Mouse (Mus musculus) ES-E14 (cell line): ENCODE results near the gene Klf2. TPM values are rescaled to one million over a fixed set of nuclear protein-coding genes. Genes with fewer than 3 reads are reported as not detected.
A peak's percentile ranks its signal among the peaks of the same experiment; 100 is the strongest.

ENCODE experiments used
- DNase-seq: peaks from one replicate; pipeline ENCODE4 v3.0.0-alpha.2; 2013; ENCODE audit warnings: low read depth, low spot score
- H3K27ac ChIP-seq: 2 replicates; pipeline ENCODE4 v1.5.1; 2012; ENCODE audit warnings: low read depth, mild to moderate bottlenecking, low read length, moderate library complexity, mixed read lengths; ENCODE audit not compliant: poor library complexity, insufficient read depth, severe bottlenecking
- H3K36me3 ChIP-seq: 2 replicates; pipeline ENCODE4 v1.6.1; 2012; ENCODE audit warnings: mild to moderate bottlenecking, low read length, moderate library complexity, mixed read lengths; ENCODE audit not compliant: control insufficient read depth, poor library complexity, insufficient read depth, severe bottlenecking
- H3K4me1 ChIP-seq, 2 experiments: fragments of 150-350 bp in 1 of 2; sonication (generic) in 1 of 2; 2 replicates each; pipeline ENCODE4 v1.6.1; 2012; ENCODE audit warnings: low read length in 2 of 2, mild to moderate bottlenecking in 1 of 2, mixed read lengths in 1 of 2; ENCODE audit not compliant: control insufficient read depth in 2 of 2, insufficient read depth in 2 of 2, poor library complexity in 1 of 2
- H3K4me3 ChIP-seq, 2 experiments: fragments of 150-350 bp in 1 of 2; sonication (generic) in 1 of 2; 2 replicates each; pipeline ENCODE4 v1.5.1; 2012; ENCODE audit warnings: low read length in 2 of 2, low read depth in 1 of 2, mild to moderate bottlenecking in 1 of 2, mixed read lengths in 1 of 2; ENCODE audit not compliant: insufficient read depth in 1 of 2, poor library complexity in 1 of 2, severe bottlenecking in 1 of 2
- H3K9ac ChIP-seq: 2 replicates; pipeline ENCODE4 v1.6.1; 2012; ENCODE audit warnings: low read depth, mild to moderate bottlenecking, low read length, mixed read lengths; ENCODE audit not compliant: poor library complexity, insufficient read depth, severe bottlenecking
- H3K9me3 ChIP-seq: fragments of 150-350 bp; sonication (generic); 2 replicates; pipeline ENCODE4 v1.6.1; 2012; ENCODE audit warnings: low read depth, mild to moderate bottlenecking, low read length; ENCODE audit not compliant: control insufficient read depth, insufficient read depth
- CHD2 ChIP-seq: IDR thresholded peaks from 2 replicates; pipeline ENCODE4 v1.6.1; 2014; ENCODE audit warnings: mild to moderate bottlenecking, low read depth, low read length, inconsistent platforms
- HCFC1 ChIP-seq: IDR thresholded peaks from 2 replicates; pipeline ENCODE4 v1.6.1; 2012; ENCODE audit warnings: low read length, inconsistent platforms, borderline replicate concordance; ENCODE audit not compliant: insufficient read depth
- MAFK ChIP-seq: IDR thresholded peaks from 2 replicates; pipeline ENCODE4 v1.6.1; 2014; ENCODE audit warnings: mild to moderate bottlenecking, low read depth, low read length, inconsistent platforms; ENCODE audit not compliant: insufficient read depth
- ZC3H11A ChIP-seq: IDR thresholded peaks from 2 replicates; pipeline ENCODE4 v1.6.1; 2012; ENCODE audit warnings: low read depth, mild to moderate bottlenecking, inconsistent platforms, low read length, borderline replicate concordance
- ZNF384 ChIP-seq: IDR thresholded peaks from 2 replicates; pipeline ENCODE4 v1.6.1; 2012; ENCODE audit warnings: low read depth, low read length, inconsistent platforms
- in situ Hi-C, 2 experiments: fragments of 600-800 bp; cut with MboI; formaldehyde crosslinking; loops; one replicate each; pipeline ENCODE4 v1.15.1; 2025; ENCODE audit warnings: low sequenced_read_pairs in 2 of 2, inconsistent platforms in 1 of 2; ENCODE audit not compliant: unreplicated experiment in 2 of 2
- total RNA-seq: library from RNA; depleted of rRNA; stranded (reverse); fragments of 300-350 nt; gene quantifications from 2 replicates; pipeline ENCODE4 v1.2.3, GENCODE M21; 2012

The Klf2 gene
- total RNA-seq, 1 experiment, result 55.0 TPM

- peak overlapping the region; percentile 35; the same call in 1 of the 2 replicates for H3K9ac ChIP-seq
- peak overlapping the region; percentile 99 for H3K27ac ChIP-seq
Measured at GRCm38 (mm10) chr8:72317741-72318301, 1.0 kb upstream of the Klf2 start.

GRCm38 (mm10) chr8:72319397-72319796 is 564 bp downstream of the Klf2 start:
- in situ Hi-C loops, result no loop called here

More at GRCm38 (mm10) chr8:72317741-72318301, 1.0 kb upstream of the Klf2 start:
- peaks cover 9 to 18% of the 10 kb centered on the region in 2 experiments for H3K4me1 ChIP-seq
- no peak for DNase-seq
- in situ Hi-C loops, result no loop called here
- peaks cover 38% of the 10 kb centered on the region for H3K36me3 ChIP-seq
- no peak overlapping the region for H3K4me3 ChIP-seq
- TF ChIP-seq CHD2 (no peak), MAFK (no peak), ZNF384 (no peak), ZC3H11A (no peak), HCFC1 (no peak)
- no peaks in the 10 kb centered on the region for H3K9me3 ChIP-seq

GRCm38 (mm10) chr8:72319921-72320802 is 1.3 kb downstream of the Klf2 start:
- Histone ChIP-seq H3K27ac (peak overlapping the region; percentile 88), H3K4me1 (peaks cover 6 to 21% of the 10 kb centered on the region in 2 experiments), H3K4me3 (peak overlapping the region; percentile 89 to 96), H3K9ac (peak overlapping the region; percentile 95), H3K9me3 (no peaks in the 10 kb centered on the region), H3K36me3 (peaks cover 46% of the 10 kb centered on the region)
- in situ Hi-C loops, result no loop called here
- DNase-seq, result no peak
- TF ChIP-seq MAFK, result no peak

More at GRCm38 (mm10) chr8:72319397-72319796, 564 bp downstream of the Klf2 start:
- peak overlapping the region; percentile 95 for H3K9ac ChIP-seq
- H3K4me3 ChIP-seq, result peak overlapping the region; percentile 89 to 96
- DNase-seq, result no peak
- peak overlapping the region; percentile 88 for H3K27ac ChIP-seq
- no peaks in the 10 kb centered on the region for H3K9me3 ChIP-seq
- peaks cover 46% of the 10 kb centered on the region for H3K36me3 ChIP-seq
- no peak for TF ChIP-seq ZNF384
- no peak for TF ChIP-seq CHD2
- no peak for TF ChIP-seq HCFC1
- TF ChIP-seq ZC3H11A, result no peak
- TF ChIP-seq MAFK, result no peak
- peaks cover 9 to 16% of the 10 kb centered on the region in 2 experiments for H3K4me1 ChIP-seq

- DNase-seq, result no peak
- H3K9ac ChIP-seq, result peak overlapping the region; percentile 95
Measured at GRCm38 (mm10) chr8:72320803-72321583, 2.2 kb downstream of the Klf2 start.

More at GRCm38 (mm10) chr8:72320803-72321583, 2.2 kb downstream of the Klf2 start:
- H3K36me3 ChIP-seq, result peaks cover 46% of the 10 kb centered on the region
- TF ChIP-seq ZC3H11A, result no peak
- peak; percentile 60; the same call in 1 of the 2 replicates for TF ChIP-seq CHD2
- in situ Hi-C loops, result no loop called here
- H3K4me1 ChIP-seq, result peaks cover 6 to 21% of the 10 kb centered on the region in 2 experiments
- peak overlapping the region; percentile 89 to 96 for H3K4me3 ChIP-seq
- H3K9me3 ChIP-seq, result no peaks in the 10 kb centered on the region
- peak overlapping the region; percentile 28 for H3K27ac ChIP-seq
